Mouse (Mus musculus) liver, adult 2 months (tissue): ENCODE results near the gene Meiob.

Experiments
- CTCF ChIP-seq: fragments of 200-500 bp; IDR thresholded peaks from 2 replicates; pipeline ENCODE4 v1.5.1; 2011; ENCODE audit warnings: low read depth, low read length, control low read depth
- POLR2A ChIP-seq: fragments of 200-500 bp; IDR thresholded peaks from 2 replicates; pipeline ENCODE4 v1.6.1; 2011; ENCODE audit warnings: low read length, control low read depth; ENCODE audit not compliant: insufficient read depth; ENCODE audit errors: extremely low read depth

GRCm38 (mm10) chr17:24844525-24844924 lies 40.4 kb downstream of the Meiob start:
- TF ChIP-seq CTCF (no peak), POLR2A (no peak)
